In genomic region chr17:56325450-56326152, GRCm38 (mm10) we compare ENCODE assay signal across 8 mouse cellular contexts. TPM values are rescaled to one million over a fixed set of nuclear protein-coding genes. Genes with fewer than 3 reads are reported as not detected.
A peak's percentile ranks its signal among the peaks of the same experiment; 100 is the strongest.
DNase-seq lines count a peak whose midpoint lies in the region; ATAC-seq lines count a peak whose summit lies in the region.

Kdm4b (plus strand) TSS chr17:56326062.

- peak; percentile 97 to 98 for DNase-seq in B cell, adult 2 months
- DNase-seq in brain, adult 2 months (ENCODE audit: low read depth, low spot score): peak; percentile 100
- peak; percentile 100 for DNase-seq in heart, embryonic 10.5 days (ENCODE audit: low spot score)
- peak; percentile 99 for DNase-seq in liver
- DNase-seq in spleen, postnatal 4 days (ENCODE audit: low spot score in 2 of 2): peak; percentile 99

- peak; percentile 94 for ATAC-seq in erythroblast, adult 5-6 weeks (replicated peaks; ENCODE audit: low FRiP score, poor library complexity, severe bottlenecking)
- peak; percentile 100 for ATAC-seq in kidney, embryonic 15.5 days (replicated peaks; ENCODE audit: low FRiP score)
- peak; percentile 97 for ATAC-seq in monocyte, adult 5-6 weeks (replicated peaks; ENCODE audit: insufficient number of reproducible peaks, low FRiP score, low TSS enrichment, poor library complexity, severe bottlenecking)

- peak within 1 kb of the TSS; percentile 93 for H3K4me3 ChIP-seq in heart, embryonic 10.5 days
- H3K4me3 ChIP-seq in kidney, embryonic 15.5 days (replicated peaks): peak within 1 kb of the TSS; percentile 96

- peaks cover 27% of the 10 kb centered on the region for H3K36me3 ChIP-seq in heart, embryonic 10.5 days
- peaks cover 36% of the 10 kb centered on the region for H3K36me3 ChIP-seq in kidney, embryonic 15.5 days

- H3K4me2 ChIP-seq in kidney, embryonic 15.5 days: peak within 1 kb of the TSS; percentile 92

- H3K27me3 ChIP-seq in heart, embryonic 10.5 days (ENCODE audit: insufficient read depth, poor library complexity, severe bottlenecking): no peaks in the 10 kb centered on the region
- no peaks in the 10 kb centered on the region for H3K27me3 ChIP-seq in kidney, embryonic 15.5 days

- H3K4me1 ChIP-seq in heart, embryonic 10.5 days: peaks cover 35% of the 10 kb centered on the region
- peaks cover 43% of the 10 kb centered on the region for H3K4me1 ChIP-seq in kidney, embryonic 15.5 days

- peak within 1 kb of the TSS; percentile 97 for H3K27ac ChIP-seq in heart, embryonic 10.5 days
- peak within 1 kb of the TSS; percentile 96 for H3K27ac ChIP-seq in kidney, embryonic 15.5 days

- peak within 1 kb of the TSS; percentile 97 for H3K9ac ChIP-seq in kidney, embryonic 15.5 days

- H3K9me3 ChIP-seq in heart, embryonic 10.5 days: no peaks in the 10 kb centered on the region
- no peaks in the 10 kb centered on the region for H3K9me3 ChIP-seq in kidney, embryonic 15.5 days (replicated peaks)

- under 1% methylated on average over 55 of the region's 57 CpGs for WGBS in heart, embryonic 10.5 days
- WGBS in kidney, embryonic 15.5 days: under 1% methylated on average over 57 of the region's 57 CpGs

RNA-seq across cellular contexts. Expression of gene Kdm4b, which starts in this region (rescaled TPM):
- 1.7 and 5.0 TPM in 2 replicates for total RNA-seq in erythroblast, adult 5-6 weeks (2015; ENCODE audit: low replicate concordance)
- total RNA-seq in erythroblast, adult 5-6 weeks (2017; ENCODE audit: low replicate concordance): 2.9 and 3.5 TPM in 2 replicates
- 34.6 and 35.6 TPM in 2 replicates for polyA plus RNA-seq in heart, embryonic 10.5 days (2016; fragmentation: Nextera tagmentation; extraction: Ambion mirVana)
- 32.3 and 34.3 TPM in 2 replicates for polyA plus RNA-seq in kidney, embryonic 15.5 days (2015; fragmentation: Nextera tagmentation; extraction: Ambion mirVana)
- 8.0 to 17.3 TPM (median 10.3 TPM) in 3 replicates for total RNA-seq in monocyte, adult 5-6 weeks (2017)

Comparison
In these comparisons a context has a peak if more than half of its experiments do, and no peak if none do; other contexts are left out.
1. Peak in every context shown above with its lines: DNase-seq, ATAC-seq, H3K4me3 ChIP-seq and H3K27ac ChIP-seq.